Mouse (Mus musculus): ENCODE results near the gene Gm960.

- TF ChIP-seq EP300 (IDR thresholded peaks at IDR 0.05; ENCODE audit: low read depth), result no peak
- TF ChIP-seq CTCF (IDR thresholded peaks at IDR 0.05; ENCODE audit: low read depth), result peak; percentile 51
Observed at GRCm38 (mm10) chr19:4589081-4589480, 109.4 kb downstream of the Gm960 start.
